Mouse (Mus musculus) midbrain, embryonic 10.5 days (tissue): ENCODE results near the gene Adamts15. TPM values are rescaled to one million over a fixed set of nuclear protein-coding genes. Genes with fewer than 3 reads are reported as not detected.
A peak's percentile ranks its signal among the peaks of the same experiment; 100 is the strongest.

Experiments used
- DNase-seq: peaks from one replicate; pipeline ENCODE4 v3.0.0-alpha.2; 2017; ENCODE audit warnings: low spot score
- H3K27ac ChIP-seq: fragments of 300-500 bp; sonication (generic); replicated peaks from 2 replicates; pipeline ENCODE4 v1.5.1; 2016; ENCODE audit warnings: mild to moderate bottlenecking
- H3K27me3 ChIP-seq: fragments of 300-500 bp; sonication (generic); 2 replicates; pipeline ENCODE4 v1.6.1; 2016; ENCODE audit warnings: low read depth, mild to moderate bottlenecking; ENCODE audit not compliant: poor library complexity, severe bottlenecking
- H3K36me3 ChIP-seq: fragments of 300-500 bp; sonication (generic); 2 replicates; pipeline ENCODE4 v1.6.1; 2016; ENCODE audit warnings: mild to moderate bottlenecking, moderate library complexity
- H3K4me1 ChIP-seq: fragments of 300-500 bp; sonication (generic); 2 replicates; pipeline ENCODE4 v1.6.1; 2016
- H3K4me3 ChIP-seq: fragments of 300-500 bp; sonication (generic); 2 replicates; pipeline ENCODE4 v1.5.1; 2016; ENCODE audit warnings: mild to moderate bottlenecking, moderate library complexity
- H3K9me3 ChIP-seq: fragments of 300-500 bp; sonication (generic); replicated peaks from 2 replicates; pipeline ENCODE4 v1.6.1; 2016; ENCODE audit warnings: mild to moderate bottlenecking
- WGBS: fragments of 180-500 bp; shearing (Covaris S2); methylation state at CpG from one replicate; pipeline ENCODE4 v1.1.7; 2016; 5-methylcytosine and 5-hydroxymethylcytosine counted together
- polyA plus RNA-seq: library from polyadenylated mRNA; unstranded; fragments of >200 nt; fragmentation: Nextera tagmentation; extraction: Ambion mirVana; gene quantifications from 2 replicates; pipeline ENCODE4 v1.2.1, GENCODE M21; 2016

Gene Adamts15
- 4.9 and 5.2 TPM in 2 replicates for polyA plus RNA-seq

DNA sequence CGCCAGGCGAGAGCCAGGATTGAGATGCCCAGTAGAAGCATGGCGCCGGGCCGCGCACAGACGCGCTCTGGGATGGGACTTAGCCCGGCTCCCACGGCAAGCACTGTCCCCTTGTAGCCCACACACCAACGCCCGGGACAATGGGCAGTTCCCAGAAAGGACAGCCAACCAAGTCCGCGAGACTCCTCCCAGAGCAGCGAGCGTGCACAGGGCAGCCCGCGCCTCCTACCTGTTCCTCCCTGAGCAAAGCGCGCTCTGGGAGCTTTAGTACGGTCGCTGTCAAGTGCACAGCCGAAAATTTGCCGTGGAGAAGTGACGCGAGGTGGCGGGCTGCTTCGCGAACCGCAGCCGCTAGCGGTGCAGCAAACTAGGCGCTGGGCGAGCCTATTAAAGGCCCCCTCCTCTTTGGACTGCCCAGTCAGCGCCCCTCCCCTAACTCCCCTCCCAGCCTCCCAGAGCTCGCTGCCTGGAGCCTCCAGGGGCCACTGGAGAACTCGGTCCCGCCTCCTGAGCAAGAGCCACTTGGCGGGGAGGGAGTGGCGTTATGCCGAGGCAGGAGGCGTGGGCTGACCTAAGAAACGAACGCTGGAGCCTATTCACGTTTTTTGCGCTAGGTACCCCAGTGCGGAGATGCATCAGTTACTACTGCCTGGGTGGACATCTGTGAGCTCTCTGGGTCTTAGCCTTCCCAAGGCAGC lies at the start of gene Adamts15:
Adamts15 (minus strand) TSS at position 256 of the 698 bp plus-strand sequence.
- WGBS = under 1% methylated on average over 47 of the region's 47 CpGs
- DNase-seq = peak; percentile 76
- H3K27ac ChIP-seq = peak within 1 kb of the TSS; percentile 24; the same call in 1 of the 2 replicates

DNA sequence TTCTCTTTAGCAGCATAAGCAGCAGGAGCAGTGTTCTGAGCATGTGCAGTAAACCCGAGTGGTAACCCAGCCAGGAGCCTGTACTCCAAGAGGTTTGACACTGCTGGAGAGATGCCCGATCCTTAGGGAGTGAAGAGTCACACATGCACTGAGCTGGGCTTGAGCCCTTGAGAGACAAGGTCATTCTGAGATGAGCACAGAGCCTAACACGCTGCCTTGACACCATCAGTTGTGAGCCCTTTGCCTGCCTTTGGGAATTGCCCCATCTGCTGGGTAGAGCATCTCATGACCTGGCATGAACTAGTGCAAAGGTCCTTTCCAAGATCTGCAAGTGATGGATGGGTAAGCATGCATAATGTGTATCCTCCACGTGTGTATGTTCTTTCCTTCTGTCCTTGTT lies 49.7 kb upstream of the Adamts15 start:
- Histone ChIP-seq H3K36me3 (no peaks in the 10 kb centered on the region), H3K4me3 (no peak overlapping the region), H3K9me3 (no peaks in the 10 kb centered on the region), H3K27ac (no peak overlapping the region), H3K27me3 (no peaks in the 10 kb centered on the region), H3K4me1 (no peaks in the 10 kb centered on the region)
- WGBS = 69% methylated on average over 4 of the region's 4 CpGs
- no peak for DNase-seq

More for the DNA sequence above, at the start of gene Adamts15:
- no peaks in the 10 kb centered on the region for H3K36me3 ChIP-seq
- peaks cover 19% of the 10 kb centered on the region for H3K4me1 ChIP-seq
- H3K27me3 ChIP-seq = peaks cover 45% of the 10 kb centered on the region
- H3K4me3 ChIP-seq = peak within 1 kb of the TSS; percentile 62
- no peaks in the 10 kb centered on the region for H3K9me3 ChIP-seq

DNA sequence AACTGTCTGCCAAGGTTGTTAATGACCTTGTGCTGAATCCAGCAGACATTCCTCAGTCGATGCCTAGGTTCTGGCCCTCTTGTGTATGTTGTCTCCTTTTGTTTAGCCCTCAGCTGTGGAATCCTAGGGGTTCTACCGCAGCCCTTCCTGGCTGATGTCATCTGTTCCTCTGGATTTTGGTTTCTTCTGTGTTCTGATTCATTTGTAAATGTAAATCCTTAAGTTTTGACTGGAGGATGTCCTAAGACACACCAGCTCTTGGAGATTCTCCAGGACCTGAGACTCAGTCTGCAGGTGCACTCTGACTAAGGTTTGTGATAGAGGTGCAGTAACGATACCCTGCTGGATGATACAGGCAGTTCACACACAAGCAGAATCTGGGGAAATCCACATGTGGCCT lies 47.7 kb upstream of the Adamts15 start:
- Histone ChIP-seq H3K4me1 (no peaks in the 10 kb centered on the region), H3K9me3 (no peaks in the 10 kb centered on the region), H3K27me3 (no peaks in the 10 kb centered on the region), H3K27ac (no peak overlapping the region), H3K4me3 (no peak overlapping the region), H3K36me3 (no peaks in the 10 kb centered on the region)
- DNase-seq = no peak
- 81% methylated on average over 3 of the region's 3 CpGs for WGBS

DNA sequence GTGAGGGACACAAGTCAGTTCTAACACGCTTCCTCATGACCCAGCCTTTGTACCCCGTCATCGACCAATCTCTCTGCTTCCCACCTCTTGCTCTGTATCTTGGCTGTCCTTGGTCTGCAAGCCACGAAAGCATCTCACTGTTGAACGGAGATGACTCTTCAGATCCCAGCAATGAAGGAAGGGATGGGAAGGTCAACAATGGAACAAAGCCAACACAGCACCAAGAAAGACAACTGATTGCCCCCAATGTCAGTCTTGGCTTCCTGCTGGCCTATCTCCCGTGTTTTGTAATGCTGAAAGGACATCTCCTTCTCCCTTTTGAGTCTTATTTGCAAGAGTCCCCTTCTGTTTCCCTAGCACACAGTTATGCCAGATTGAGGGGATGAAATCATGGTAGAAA lies 45.9 kb upstream of the Adamts15 start:
- Histone ChIP-seq H3K27me3 (no peaks in the 10 kb centered on the region), H3K9me3 (no peaks in the 10 kb centered on the region), H3K4me1 (no peaks in the 10 kb centered on the region), H3K4me3 (no peak overlapping the region), H3K27ac (no peak overlapping the region), H3K36me3 (no peaks in the 10 kb centered on the region)
- no peak for DNase-seq
- 87% methylated on average over 6 of the region's 6 CpGs for WGBS

DNA sequence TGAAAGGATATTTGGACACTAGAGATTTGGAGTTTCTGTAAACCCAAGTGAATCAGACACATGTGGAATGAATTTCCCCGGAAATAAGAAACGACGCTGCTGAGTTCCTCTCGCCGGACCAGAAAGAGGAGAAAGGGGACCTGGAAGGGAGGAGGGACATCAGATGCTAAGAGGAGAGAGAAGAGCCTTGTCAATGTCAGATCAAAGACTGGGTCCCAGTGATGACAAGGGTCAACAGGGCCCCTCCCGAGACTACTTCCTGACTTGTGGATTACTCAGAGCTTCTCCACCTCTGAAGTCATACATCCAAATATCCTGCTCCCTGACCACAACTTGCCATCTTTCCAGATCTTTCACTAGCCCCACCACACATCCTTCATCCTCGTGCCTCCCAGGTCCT lies 44.6 kb upstream of the Adamts15 start:
- Histone ChIP-seq H3K4me1 (no peaks in the 10 kb centered on the region), H3K4me3 (no peak overlapping the region), H3K27ac (no peak overlapping the region), H3K27me3 (no peaks in the 10 kb centered on the region), H3K9me3 (no peaks in the 10 kb centered on the region), H3K36me3 (no peaks in the 10 kb centered on the region)
- 66% methylated on average over 7 of the region's 7 CpGs for WGBS
- DNase-seq = no peak

DNA sequence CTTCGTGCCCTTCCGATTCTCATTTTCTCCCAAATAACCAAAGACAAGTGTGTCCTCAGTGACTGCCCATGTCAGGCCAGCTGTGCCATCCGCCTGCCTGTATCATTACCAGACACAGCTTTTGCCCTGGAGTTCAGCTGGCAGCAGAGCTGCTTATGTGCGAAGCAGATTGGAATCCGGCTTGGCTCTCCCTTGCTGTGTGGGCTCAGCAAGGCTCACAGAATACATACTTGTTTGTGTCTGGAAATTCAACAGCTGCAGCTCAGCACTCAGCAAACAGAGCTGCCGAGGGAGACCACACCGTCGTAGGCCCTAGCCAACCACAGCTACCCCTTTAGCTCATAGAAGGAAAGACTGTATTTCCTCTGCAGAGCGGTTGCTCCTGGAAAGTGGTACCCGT lies 42.4 kb upstream of the Adamts15 start:
- H3K27ac ChIP-seq = no peak overlapping the region
- no peaks in the 10 kb centered on the region for H3K9me3 ChIP-seq
- no peak for DNase-seq
- H3K4me1 ChIP-seq = no peaks in the 10 kb centered on the region
- no peak overlapping the region for H3K4me3 ChIP-seq
- H3K27me3 ChIP-seq = no peaks in the 10 kb centered on the region
- no peaks in the 10 kb centered on the region for H3K36me3 ChIP-seq
- WGBS = 83% methylated on average over 10 of the region's 10 CpGs

DNA sequence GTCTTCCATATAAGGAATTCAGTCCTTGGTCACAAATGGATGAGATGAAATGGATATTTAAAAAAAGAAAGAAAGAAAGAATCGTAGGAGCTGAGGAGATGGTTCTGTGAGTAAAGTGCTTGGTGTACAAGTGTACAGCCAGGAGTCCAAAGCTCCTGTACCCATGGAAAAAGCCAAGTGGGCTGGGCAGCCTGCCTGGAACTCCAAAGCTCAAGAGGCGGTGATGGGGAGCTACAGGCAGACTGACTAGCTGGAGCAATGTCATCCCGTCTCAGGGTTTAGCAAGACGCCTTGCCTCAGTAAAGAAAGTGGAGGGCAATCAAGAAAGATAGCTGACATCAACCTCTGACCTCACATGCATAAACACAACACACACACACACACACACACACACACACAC lies 41.5 kb upstream of the Adamts15 start:
- Histone ChIP-seq H3K36me3 (no peaks in the 10 kb centered on the region), H3K4me3 (no peak overlapping the region), H3K27ac (no peak overlapping the region), H3K9me3 (no peaks in the 10 kb centered on the region), H3K4me1 (no peaks in the 10 kb centered on the region), H3K27me3 (no peaks in the 10 kb centered on the region)
- 79% methylated on average over 4 of the region's 4 CpGs for WGBS
- DNase-seq = no peak

DNA sequence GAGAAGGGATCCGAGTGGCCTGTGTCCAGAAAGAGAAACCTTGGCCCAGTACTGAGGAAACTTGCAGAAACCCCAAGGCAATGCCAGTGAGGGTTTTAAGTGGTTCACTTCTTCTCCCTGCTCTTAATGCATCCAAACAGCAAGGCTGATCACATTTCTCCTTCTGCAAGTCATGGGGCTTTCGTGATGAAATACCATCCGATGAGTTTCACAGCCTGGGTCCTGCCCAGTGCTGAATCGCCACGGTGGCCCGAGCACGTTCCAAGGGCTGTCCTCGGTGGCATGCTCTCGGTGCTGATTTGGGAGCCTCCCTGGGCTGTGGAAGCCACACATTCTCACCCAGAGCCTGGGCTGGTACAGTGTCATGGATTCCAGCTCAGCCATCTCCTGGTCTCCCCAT lies 33.0 kb upstream of the Adamts15 start:
- no peaks in the 10 kb centered on the region for H3K27me3 ChIP-seq
- H3K4me3 ChIP-seq = no peak overlapping the region
- H3K4me1 ChIP-seq = no peaks in the 10 kb centered on the region
- H3K36me3 ChIP-seq = no peaks in the 10 kb centered on the region
- no peak overlapping the region for H3K27ac ChIP-seq
- DNase-seq = no peak
- H3K9me3 ChIP-seq = no peaks in the 10 kb centered on the region
- WGBS = 90% methylated on average over 9 of the region's 9 CpGs

DNA sequence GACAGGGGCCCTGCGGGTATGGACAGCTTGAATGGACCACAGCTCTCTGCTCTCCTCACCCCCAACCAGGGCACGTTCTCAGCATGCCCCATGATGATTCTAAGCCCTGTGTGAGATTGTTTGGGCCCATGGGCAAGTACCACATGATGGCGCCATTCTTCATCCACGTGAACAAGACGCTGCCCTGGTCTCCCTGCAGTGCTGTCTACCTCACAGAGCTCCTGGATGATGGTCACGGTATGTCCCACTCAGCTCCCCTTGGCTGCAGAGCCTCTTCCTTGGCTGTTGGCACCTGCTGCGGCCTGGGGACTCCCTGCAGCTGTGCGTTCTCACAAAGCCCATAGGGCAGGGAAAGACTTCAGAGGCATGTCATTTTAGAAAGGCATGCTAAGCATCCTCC lies 31.0 kb upstream of the Adamts15 start:
- 59% methylated on average over 8 of the region's 8 CpGs for WGBS
- DNase-seq = no peak
- H3K4me3 ChIP-seq = no peak overlapping the region

DNA sequence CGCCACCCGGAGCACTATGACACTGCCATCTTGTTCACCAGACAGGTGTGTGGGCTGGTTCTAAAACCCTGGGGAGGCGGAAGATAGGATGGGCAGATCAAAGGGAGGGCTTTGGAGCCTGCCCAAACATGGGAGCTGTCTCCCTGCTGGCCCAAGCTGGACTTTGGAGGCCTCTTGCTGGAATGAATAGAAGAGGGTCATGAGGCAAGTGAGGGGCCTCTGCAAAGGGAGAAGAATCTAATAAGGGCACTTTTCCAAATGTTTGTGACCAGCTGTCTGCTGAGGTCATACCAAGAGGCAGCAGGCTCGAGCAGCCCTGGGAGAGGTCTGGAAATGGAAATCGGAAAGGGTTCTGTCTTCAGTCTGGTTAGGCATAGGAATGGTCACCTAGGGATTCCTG lies 29.2 kb upstream of the Adamts15 start:
- no peaks in the 10 kb centered on the region for H3K4me1 ChIP-seq
- H3K27ac ChIP-seq = no peak overlapping the region
- 90% methylated on average over 5 of the region's 5 CpGs for WGBS
- H3K9me3 ChIP-seq = no peaks in the 10 kb centered on the region
- no peak for DNase-seq
- no peak overlapping the region for H3K4me3 ChIP-seq
- peaks cover 5% of the 10 kb centered on the region; the same call in 1 of the 2 replicates for H3K27me3 ChIP-seq
- H3K36me3 ChIP-seq = no peaks in the 10 kb centered on the region

More for the DNA sequence above, 31.0 kb upstream of the Adamts15 start:
- no peaks in the 10 kb centered on the region for H3K9me3 ChIP-seq
- no peaks in the 10 kb centered on the region for H3K4me1 ChIP-seq
- no peak overlapping the region for H3K27ac ChIP-seq
- H3K27me3 ChIP-seq = no peaks in the 10 kb centered on the region
- no peaks in the 10 kb centered on the region for H3K36me3 ChIP-seq

DNA sequence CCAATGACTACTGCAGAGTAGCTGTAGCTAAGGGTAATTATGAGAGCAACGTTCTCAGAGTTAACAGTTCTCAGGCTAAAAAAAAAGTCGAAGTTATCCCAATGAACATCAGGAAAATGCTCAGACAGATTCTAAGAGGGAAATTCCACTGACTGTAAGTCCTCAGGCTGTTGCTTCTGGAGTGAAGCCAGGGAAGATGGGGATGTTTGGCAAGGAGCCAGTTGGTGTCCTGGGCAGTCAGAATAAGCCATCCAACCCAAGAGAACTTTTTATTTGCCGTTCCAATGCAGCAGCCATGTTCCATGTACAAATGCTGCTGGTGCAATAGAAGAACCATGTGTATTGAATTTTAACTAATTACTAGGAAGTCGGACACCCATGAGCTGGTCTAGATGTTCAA lies 28.3 kb upstream of the Adamts15 start:
- DNase-seq = no peak
- 89% methylated on average over 4 of the region's 4 CpGs for WGBS
- Histone ChIP-seq H3K27me3 (peaks cover 13% of the 10 kb centered on the region; the same call in 1 of the 2 replicates), H3K36me3 (no peaks in the 10 kb centered on the region), H3K4me1 (no peaks in the 10 kb centered on the region), H3K9me3 (no peaks in the 10 kb centered on the region), H3K4me3 (no peak overlapping the region), H3K27ac (no peak overlapping the region)

DNA sequence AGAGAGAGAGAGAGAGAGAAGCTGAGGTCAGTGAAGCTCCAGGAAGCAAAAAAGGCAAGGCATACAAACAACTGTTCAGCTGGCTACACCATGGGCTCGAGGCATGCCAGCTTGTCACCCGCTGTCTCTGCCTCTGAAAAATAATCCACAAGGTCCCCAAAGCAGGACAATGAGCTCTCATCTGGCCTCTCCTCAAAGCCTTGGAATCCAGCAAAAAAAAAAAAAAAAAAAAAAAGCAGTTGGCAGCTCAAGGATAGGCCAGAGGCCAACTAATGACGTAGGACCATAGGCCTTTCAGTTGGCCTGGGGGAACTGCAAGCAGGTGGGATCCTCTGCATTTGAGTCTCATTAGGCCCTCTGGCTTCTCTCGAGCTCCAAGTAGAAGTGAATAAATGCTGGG lies 27.7 kb upstream of the Adamts15 start:
- H3K4me1 ChIP-seq = no peaks in the 10 kb centered on the region
- H3K27me3 ChIP-seq = peaks cover 20% of the 10 kb centered on the region
- no peak for DNase-seq
- H3K4me3 ChIP-seq = no peak overlapping the region
- no peaks in the 10 kb centered on the region for H3K9me3 ChIP-seq
- 81% methylated on average over 4 of the region's 4 CpGs for WGBS
- H3K36me3 ChIP-seq = no peaks in the 10 kb centered on the region
- no peak overlapping the region for H3K27ac ChIP-seq

DNA sequence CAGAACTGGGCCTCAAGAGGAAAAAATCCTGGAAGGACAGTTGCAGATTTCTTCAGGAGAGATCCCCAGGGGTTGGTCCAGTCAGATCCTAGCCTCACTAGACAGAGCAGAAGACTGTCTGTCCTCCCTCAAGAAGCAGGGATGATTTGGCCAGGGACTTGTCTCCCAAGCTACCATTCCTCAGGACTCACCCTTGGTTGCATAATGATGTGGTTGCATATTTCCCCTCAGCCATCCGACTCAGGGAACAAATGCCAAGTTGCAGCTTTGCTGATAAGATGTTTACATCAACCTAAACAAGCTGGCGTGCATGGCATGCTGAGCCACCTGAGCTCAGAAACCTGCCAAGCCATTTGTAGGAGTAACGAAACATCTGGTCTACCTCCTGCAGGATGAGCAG lies 27.2 kb upstream of the Adamts15 start:
- H3K9me3 ChIP-seq = no peaks in the 10 kb centered on the region
- no peak for DNase-seq
- H3K4me1 ChIP-seq = no peaks in the 10 kb centered on the region
- H3K27me3 ChIP-seq = peaks cover 25% of the 10 kb centered on the region
- H3K4me3 ChIP-seq = no peak overlapping the region
- no peaks in the 10 kb centered on the region for H3K36me3 ChIP-seq
- WGBS = 86% methylated on average over 3 of the region's 3 CpGs
- H3K27ac ChIP-seq = no peak overlapping the region
